Mouse (Mus musculus) G1E (cell line): ENCODE data around the gene Ap3d1. TPM values are rescaled to one million over a fixed set of nuclear protein-coding genes. Genes with fewer than 3 reads are reported as not detected.

Source experiments
- ATAC-seq: 2 replicates; pipeline ENCODE4 v1.8.0; 2016; ENCODE audit warnings: mild to moderate bottlenecking; ENCODE audit not compliant: insufficient number of reproducible peaks, poor library complexity, low FRiP score, severe bottlenecking; ENCODE audit errors: extremely low read depth
- DNase-seq: peaks from one replicate; pipeline ENCODE4 v3.0.0; 2012; ENCODE audit warnings: low spot score
- H3K27me3 ChIP-seq: 2 replicates; pipeline ENCODE4 v1.6.1; 2012; ENCODE audit warnings: mild to moderate bottlenecking, low read length, inconsistent platforms; ENCODE audit not compliant: insufficient read depth
- H3K36me3 ChIP-seq: replicated peaks from 2 replicates; pipeline ENCODE3; 2012; ENCODE audit warnings: mild to moderate bottlenecking, inconsistent platforms
- H3K4me1 ChIP-seq: 2 replicates; pipeline ENCODE4 v1.6.1; 2012; ENCODE audit warnings: low read depth, low read length, inconsistent platforms, mixed read lengths; ENCODE audit not compliant: insufficient read depth
- H3K4me3 ChIP-seq: 2 replicates; pipeline ENCODE4 v1.5.1; 2012; ENCODE audit warnings: low read depth, mild to moderate bottlenecking, inconsistent platforms, low read length, moderate library complexity, mixed read lengths
- H3K9me3 ChIP-seq: replicated peaks from 2 replicates; pipeline ENCODE4 v1.6.1; 2012; ENCODE audit warnings: inconsistent platforms
- CTCF ChIP-seq: IDR thresholded peaks from 2 replicates; pipeline ENCODE4 v1.5.1; 2012; ENCODE audit warnings: low read depth, low read length, inconsistent platforms, mixed read lengths
- GATA1 ChIP-seq: IDR thresholded peaks from 2 replicates; pipeline ENCODE4 v1.6.1; 2012; ENCODE audit warnings: borderline replicate concordance, low read length, inconsistent platforms, mixed read lengths
- GATA2 ChIP-seq: IDR thresholded peaks from 2 replicates; pipeline ENCODE4 v1.6.1; 2012; ENCODE audit warnings: low read depth, low read length, inconsistent platforms, borderline replicate concordance
- POLR2AphosphoS5 ChIP-seq: IDR thresholded peaks from 2 replicates; pipeline ENCODE4 v1.6.1; 2012; ENCODE audit warnings: low read depth, low read length, inconsistent platforms; ENCODE audit not compliant: insufficient replicate concordance
- TAL1 ChIP-seq: conservative IDR thresholded peaks from 2 replicates; pipeline ENCODE4 v1.6.1; 2012; ENCODE audit warnings: low read depth, low read length, inconsistent platforms, mixed read lengths
- polyA plus RNA-seq: library from polyadenylated mRNA; stranded (reverse); fragments of >175 nt; gene quantifications from 2 replicates; pipeline ENCODE4 v1.2.3, GENCODE M21; 2012
- total RNA-seq, 2 experiments: library from RNA; stranded (forward) in 1 of 2; stranded (reverse) in 1 of 2; fragments of 200-1000 nt in 1 of 2; fragments of >200 nt in 1 of 2; fragmentation: Nextera tagmentation in 1 of 2; gene quantifications; 2 replicates each; pipeline ENCODE4 v1.2.3; 2014 to 2017

Ap3d1 gene
- total and polyA plus RNA-seq, 3 experiments, result 39.4 to 133 (median 72.3) TPM

DNA sequence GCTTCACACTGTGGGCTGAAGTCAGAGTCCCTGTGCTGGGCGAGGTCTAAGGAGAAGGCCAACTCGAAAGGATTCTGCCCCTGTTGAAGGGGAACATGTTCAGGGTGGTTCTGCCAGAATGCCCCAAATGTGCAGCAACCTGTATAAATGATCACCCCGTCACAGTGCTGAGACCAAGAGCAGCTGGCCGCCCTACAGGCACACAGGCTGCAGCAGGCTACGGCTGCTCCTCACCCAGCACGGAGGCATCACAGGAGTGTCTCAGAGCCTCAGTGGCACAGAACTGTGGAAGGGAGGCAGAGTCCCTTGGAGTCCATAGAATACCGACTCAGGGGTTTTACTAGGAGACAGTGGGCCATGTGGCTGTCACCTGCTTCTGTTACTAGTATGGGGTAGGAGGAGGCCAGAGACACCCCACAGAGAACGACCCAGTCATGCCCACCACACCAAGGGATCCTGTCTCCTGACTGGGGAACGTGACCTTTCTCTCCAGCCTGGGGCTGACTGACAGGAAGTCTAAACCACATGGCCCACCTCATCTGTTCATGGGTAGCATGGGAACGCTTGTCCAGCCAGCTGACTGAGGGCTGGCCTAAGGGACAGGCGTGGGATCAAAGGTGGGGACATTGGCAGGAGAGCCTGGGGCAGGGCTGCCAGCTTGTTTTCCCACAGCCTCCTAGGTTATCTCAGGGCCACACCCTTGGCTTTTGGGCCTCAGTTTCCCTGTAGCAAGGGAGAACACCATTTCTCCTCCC is 70.0 kb downstream of the Ap3d1 start:
- TF ChIP-seq POLR2AphosphoS5 (no peak), TAL1 (no peak), GATA1 (no peak)
- Histone ChIP-seq H3K4me3 (peak overlapping the region; percentile 36; the same call in 1 of the 2 replicates), H3K4me1 (peaks cover 90% of the 10 kb centered on the region), H3K27me3 (no peaks in the 10 kb centered on the region; the same call in 1 of the 2 replicates), H3K36me3 (peaks cover 80% of the 10 kb centered on the region), H3K9me3 (no peaks in the 10 kb centered on the region)
- ATAC-seq, result no peak
- no peak for DNase-seq

DNA sequence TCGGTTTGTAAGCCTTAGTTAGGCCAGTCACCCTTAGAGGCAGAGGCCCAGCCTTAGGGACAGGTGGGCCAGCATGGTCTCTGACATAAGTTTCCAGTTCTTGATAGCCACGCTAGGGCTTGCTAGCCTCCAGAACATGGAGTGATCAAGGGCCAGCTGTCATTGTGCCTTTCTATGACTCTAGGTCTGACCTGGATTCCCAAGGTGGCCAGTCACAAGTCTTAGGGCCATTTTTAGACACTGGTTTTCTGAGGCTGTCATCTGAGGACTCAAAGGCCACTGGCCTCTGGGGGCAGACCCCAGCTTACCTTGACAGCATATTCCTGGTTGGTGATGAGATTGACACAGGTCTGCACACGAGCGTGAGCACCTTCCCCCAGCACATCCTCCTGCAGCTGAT is 70.8 kb downstream of the Ap3d1 start:
- H3K27me3 ChIP-seq, result no peaks in the 10 kb centered on the region; the same call in 1 of the 2 replicates
- H3K9me3 ChIP-seq, result no peaks in the 10 kb centered on the region
- peaks cover 89% of the 10 kb centered on the region for H3K36me3 ChIP-seq
- DNase-seq, result no peak
- H3K4me1 ChIP-seq, result peaks cover 93% of the 10 kb centered on the region
- ATAC-seq, result no peak
- no peak for TF ChIP-seq GATA1
- TF ChIP-seq POLR2AphosphoS5, result no peak
- no peak for TF ChIP-seq TAL1
- TF ChIP-seq GATA2, result no peak
- TF ChIP-seq CTCF, result no peak
- no peak overlapping the region; the same call in 1 of the 2 replicates for H3K4me3 ChIP-seq

DNA sequence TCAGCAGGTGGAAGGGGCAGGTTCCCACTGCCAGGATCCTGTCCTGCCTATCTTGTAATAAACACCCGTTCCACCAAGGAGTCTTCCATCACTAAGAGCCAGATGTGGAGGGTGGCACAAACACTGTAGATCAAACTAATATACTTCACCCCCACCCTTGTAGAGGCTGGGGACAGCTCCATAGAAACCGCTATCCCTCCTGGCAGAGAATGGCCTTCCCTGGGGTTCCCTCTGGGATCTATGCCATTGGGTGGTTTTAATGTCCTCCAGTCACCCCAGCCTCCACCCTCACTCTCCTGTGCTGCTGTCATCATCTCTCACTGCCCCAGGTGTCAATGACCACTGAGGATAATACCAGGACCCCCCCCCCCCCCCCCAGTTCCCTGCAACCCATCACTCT is 71.5 kb downstream of the Ap3d1 start:
- no peaks in the 10 kb centered on the region for H3K9me3 ChIP-seq
- H3K4me3 ChIP-seq, result no peak overlapping the region
- ATAC-seq (no peak), DNase-seq (no peak)
- peaks cover 96% of the 10 kb centered on the region for H3K36me3 ChIP-seq
- no peak for TF ChIP-seq GATA2
- peaks cover 100% of the 10 kb centered on the region for H3K4me1 ChIP-seq
- H3K27me3 ChIP-seq, result no peaks in the 10 kb centered on the region; the same call in 1 of the 2 replicates

DNA sequence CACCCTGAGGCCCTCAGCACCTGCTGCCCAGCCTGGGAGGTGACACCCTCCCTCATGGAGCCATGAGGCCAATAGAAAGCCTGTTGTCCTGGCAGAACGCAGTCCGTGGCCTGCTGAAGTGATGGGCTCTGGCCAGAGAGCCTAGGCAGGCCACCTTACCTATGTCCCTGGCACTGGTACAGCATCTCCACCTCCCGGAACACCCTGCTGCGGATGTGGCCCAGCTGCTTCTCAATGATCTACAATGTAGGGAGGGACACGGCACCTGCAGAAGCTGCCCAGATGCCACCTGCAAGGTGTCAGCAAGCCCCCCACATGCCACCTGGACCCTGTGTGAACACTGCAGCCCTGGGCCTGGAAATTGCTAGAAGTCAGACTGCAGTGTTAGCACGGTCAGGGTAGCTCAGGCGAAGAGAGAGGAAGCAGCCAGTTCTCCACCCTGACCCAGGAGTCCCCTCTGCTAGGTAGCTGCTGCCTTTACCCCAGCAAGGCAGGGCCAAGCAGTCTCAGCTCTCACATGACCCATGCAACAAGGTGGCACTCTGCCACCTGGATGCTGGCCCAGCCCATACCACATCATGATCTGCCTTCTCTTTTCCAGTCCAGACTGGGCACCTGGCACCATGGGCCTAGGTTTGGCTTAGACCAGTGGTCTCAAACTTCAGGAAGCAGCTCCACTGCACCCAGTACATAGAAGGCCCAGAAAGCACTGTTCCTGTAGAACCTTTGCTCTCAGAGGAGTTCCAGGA is 72.2 kb downstream of the Ap3d1 start:
- DNase-seq, result no peak
- Histone ChIP-seq H3K4me1 (peaks cover 100% of the 10 kb centered on the region), H3K36me3 (peaks cover 100% of the 10 kb centered on the region), H3K4me3 (no peak overlapping the region; the same call in 1 of the 2 replicates), H3K27me3 (no peaks in the 10 kb centered on the region; the same call in 1 of the 2 replicates), H3K9me3 (no peaks in the 10 kb centered on the region)
- ATAC-seq, result no peak
- TF ChIP-seq TAL1 (no peak), GATA2 (no peak), POLR2AphosphoS5 (no peak), CTCF (no peak), GATA1 (no peak)

DNA sequence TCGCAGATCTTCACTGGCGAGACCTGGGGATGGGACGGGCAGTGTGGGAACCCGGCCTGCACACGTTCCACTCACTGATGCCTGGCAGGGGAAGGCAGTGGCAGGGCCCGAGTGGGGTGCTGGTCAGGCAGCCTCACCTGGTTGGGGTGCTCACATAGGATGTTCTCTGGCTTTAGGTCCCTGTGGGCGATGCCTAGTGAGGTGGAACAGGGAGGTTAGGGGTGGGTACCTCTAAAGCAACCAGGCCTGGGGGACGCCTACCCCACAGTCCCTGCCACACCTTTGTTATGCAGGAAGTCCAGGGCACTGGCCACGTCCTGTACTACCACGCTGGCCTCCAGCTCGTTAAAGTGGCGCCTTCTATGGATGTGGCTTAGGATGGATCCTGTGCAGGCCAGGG is 73.0 kb downstream of the Ap3d1 start:
- Histone ChIP-seq H3K4me3 (no peak overlapping the region; the same call in 1 of the 2 replicates), H3K9me3 (no peaks in the 10 kb centered on the region), H3K27me3 (no peaks in the 10 kb centered on the region; the same call in 1 of the 2 replicates), H3K4me1 (peaks cover 100% of the 10 kb centered on the region), H3K36me3 (peaks cover 91% of the 10 kb centered on the region)
- TF ChIP-seq CTCF (no peak), GATA1 (no peak), TAL1 (no peak), POLR2AphosphoS5 (no peak), GATA2 (no peak)
- DNase-seq (no peak), ATAC-seq (no peak)

DNA sequence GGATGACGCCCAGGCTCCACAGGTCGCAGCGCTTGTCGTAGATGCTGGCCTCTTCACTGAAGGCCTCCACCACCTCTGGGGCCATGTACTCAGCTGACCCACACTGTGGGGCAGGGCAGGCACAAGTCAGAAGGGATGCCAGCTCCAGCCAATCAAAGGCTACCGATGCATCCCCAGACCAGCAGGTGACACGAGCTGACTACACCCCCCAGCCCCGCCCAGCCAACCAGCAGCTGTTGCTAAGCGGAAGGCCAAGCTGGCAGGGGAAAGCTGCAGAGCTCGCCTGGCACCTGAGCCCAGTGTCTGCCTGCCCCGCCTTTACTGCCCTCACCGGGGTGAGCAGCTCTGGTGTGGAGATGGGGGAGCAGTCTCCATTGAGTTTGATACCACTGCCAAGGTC is 73.5 kb downstream of the Ap3d1 start:
- TF ChIP-seq CTCF (no peak), GATA1 (no peak), TAL1 (no peak), POLR2AphosphoS5 (no peak), GATA2 (no peak)
- no peaks in the 10 kb centered on the region; the same call in 1 of the 2 replicates for H3K27me3 ChIP-seq
- H3K36me3 ChIP-seq, result peaks cover 87% of the 10 kb centered on the region
- ATAC-seq, result no peak
- H3K4me1 ChIP-seq, result peaks cover 100% of the 10 kb centered on the region
- no peaks in the 10 kb centered on the region for H3K9me3 ChIP-seq
- peak overlapping the region; percentile 20; the same call in 1 of the 2 replicates for H3K4me3 ChIP-seq
- no peak for DNase-seq
